Mouse (Mus musculus): Measurements from ENCODE around the gene Smoc1. TPM values are rescaled to one million over a fixed set of nuclear protein-coding genes. Genes with fewer than 3 reads are reported as not detected.
A peak's percentile ranks its signal among the peaks of the same experiment; 100 is the strongest.

Gene Smoc1
- polyA plus RNA-seq, 1 experiment from 2014 or later = 15.5 TPM

- Histone ChIP-seq H3K9ac (replicated peaks) (no peak overlapping the region), H3K27ac (ENCODE audit: low read depth) (peak overlapping the region; percentile 94), H3K4me1 (ENCODE audit: insufficient read depth) (peaks cover 22% of the 10 kb centered on the region), H3K36me3 (replicated peaks; ENCODE audit: insufficient read depth, low read length) (peaks cover 4% of the 10 kb centered on the region; the same call in 1 of the 2 replicates), H3K4me3 (ENCODE audit: low read depth, low read length) (no peak overlapping the region), H3K9me3 (ENCODE audit: low read length) (no peaks in the 10 kb centered on the region), H3K27me3 (ENCODE audit: insufficient read depth, low read length) (no peaks in the 10 kb centered on the region), H3K4me2 (ENCODE audit: low read depth, low read length) (no peak overlapping the region)
- DNase-seq (no peak), ATAC-seq (no peak)
- TF ChIP-seq CTCF (IDR thresholded peaks at IDR 0.05; ENCODE audit: low read depth) = no peak
- TF ChIP-seq EP300 (IDR thresholded peaks at IDR 0.05; ENCODE audit: low read depth) = no peak
- 64% methylated on average over 3 of the region's 3 CpGs for WGBS (ENCODE audit: insufficient replicate concordance)
Observed at GRCm38 (mm10) chr12:81186668-81187067, 160.1 kb downstream of the Smoc1 start.

GRCm38 (mm10) chr12:81188423-81188822 lies 161.8 kb downstream of the Smoc1 start:
- Histone ChIP-seq H3K36me3 (replicated peaks; ENCODE audit: insufficient read depth, low read length) (peaks cover 4% of the 10 kb centered on the region; the same call in 1 of the 2 replicates), H3K9ac (replicated peaks) (no peak overlapping the region), H3K4me3 (ENCODE audit: low read depth, low read length) (no peak overlapping the region), H3K27me3 (ENCODE audit: insufficient read depth, low read length) (no peaks in the 10 kb centered on the region), H3K4me2 (ENCODE audit: low read depth, low read length) (no peak overlapping the region), H3K4me1 (ENCODE audit: insufficient read depth) (peaks cover 22% of the 10 kb centered on the region), H3K27ac (ENCODE audit: low read depth) (peak overlapping the region; percentile 94), H3K9me3 (ENCODE audit: low read length) (no peaks in the 10 kb centered on the region)
- DNase-seq (no peak), ATAC-seq (peak; percentile 79)
- TF ChIP-seq CTCF (IDR thresholded peaks at IDR 0.05; ENCODE audit: low read depth) (no peak), EP300 (IDR thresholded peaks at IDR 0.05; ENCODE audit: low read depth) (peak; percentile 86)
- WGBS (ENCODE audit: insufficient replicate concordance) = 54% methylated on average over 3 of the region's 3 CpGs

- no peak overlapping the region for H3K9ac ChIP-seq (replicated peaks)
- 68% methylated on average over 4 of the region's 4 CpGs for WGBS (ENCODE audit: insufficient replicate concordance)
- no peak for TF ChIP-seq CTCF (IDR thresholded peaks at IDR 0.05; ENCODE audit: low read depth)
- H3K27me3 ChIP-seq (ENCODE audit: insufficient read depth, low read length) = no peaks in the 10 kb centered on the region
- DNase-seq = no peak
- peaks cover 4% of the 10 kb centered on the region; the same call in 1 of the 2 replicates for H3K36me3 ChIP-seq (replicated peaks; ENCODE audit: insufficient read depth, low read length)
- peaks cover 22% of the 10 kb centered on the region for H3K4me1 ChIP-seq (ENCODE audit: insufficient read depth)
- no peak overlapping the region for H3K4me2 ChIP-seq (ENCODE audit: low read depth, low read length)
- peak overlapping the region; percentile 94 for H3K27ac ChIP-seq (ENCODE audit: low read depth)
- no peaks in the 10 kb centered on the region for H3K9me3 ChIP-seq (ENCODE audit: low read length)
- H3K4me3 ChIP-seq (ENCODE audit: low read depth, low read length) = no peak overlapping the region
- peak; percentile 5; the same call in 1 of the 2 replicates for ATAC-seq
Observed at GRCm38 (mm10) chr12:81188996-81189395, 162.4 kb downstream of the Smoc1 start.

- Histone ChIP-seq H3K36me3 (replicated peaks; ENCODE audit: insufficient read depth, low read length) (peaks cover 4% of the 10 kb centered on the region; the same call in 1 of the 2 replicates), H3K9ac (replicated peaks) (no peak overlapping the region), H3K27ac (ENCODE audit: low read depth) (peak overlapping the region; percentile 94), H3K4me2 (ENCODE audit: low read depth, low read length) (no peak overlapping the region), H3K4me1 (ENCODE audit: insufficient read depth) (peaks cover 22% of the 10 kb centered on the region), H3K9me3 (ENCODE audit: low read length) (no peaks in the 10 kb centered on the region), H3K4me3 (ENCODE audit: low read depth, low read length) (no peak overlapping the region), H3K27me3 (ENCODE audit: insufficient read depth, low read length) (no peaks in the 10 kb centered on the region)
- ATAC-seq (peak; percentile 89), DNase-seq (peak; percentile 27)
- WGBS (ENCODE audit: insufficient replicate concordance) = 56% methylated on average over 1 of the region's 1 CpGs
- TF ChIP-seq EP300 (IDR thresholded peaks at IDR 0.05; ENCODE audit: low read depth) (peak; percentile 88), CTCF (IDR thresholded peaks at IDR 0.05; ENCODE audit: low read depth) (no peak)
Observed at GRCm38 (mm10) chr12:81189636-81190035, 163.0 kb downstream of the Smoc1 start.

GRCm38 (mm10) chr12:81193968-81194367 lies 167.4 kb downstream of the Smoc1 start:
- H3K27me3 ChIP-seq (ENCODE audit: insufficient read depth, low read length) = no peaks in the 10 kb centered on the region
- no peak overlapping the region for H3K9ac ChIP-seq (replicated peaks)
- TF ChIP-seq EP300 (IDR thresholded peaks at IDR 0.05; ENCODE audit: low read depth) (no peak), CTCF (IDR thresholded peaks at IDR 0.05; ENCODE audit: low read depth) (no peak)
- ATAC-seq = no peak
- WGBS (ENCODE audit: insufficient replicate concordance) = 61% methylated on average over 2 of the region's 2 CpGs
- peaks cover 10% of the 10 kb centered on the region for H3K4me1 ChIP-seq (ENCODE audit: insufficient read depth)
- no peak overlapping the region for H3K4me3 ChIP-seq (ENCODE audit: low read depth, low read length)
- no peak for DNase-seq
- H3K36me3 ChIP-seq (replicated peaks; ENCODE audit: insufficient read depth, low read length) = no peaks in the 10 kb centered on the region
- H3K4me2 ChIP-seq (ENCODE audit: low read depth, low read length) = no peak overlapping the region
- no peak overlapping the region for H3K27ac ChIP-seq (ENCODE audit: low read depth)
- H3K9me3 ChIP-seq (ENCODE audit: low read length) = no peaks in the 10 kb centered on the region

- Histone ChIP-seq H3K27me3 (ENCODE audit: insufficient read depth, low read length) (no peaks in the 10 kb centered on the region), H3K4me3 (ENCODE audit: low read depth, low read length) (no peak overlapping the region), H3K9me3 (ENCODE audit: low read length) (no peaks in the 10 kb centered on the region), H3K9ac (replicated peaks) (no peak overlapping the region), H3K27ac (ENCODE audit: low read depth) (no peak overlapping the region), H3K36me3 (replicated peaks; ENCODE audit: insufficient read depth, low read length) (no peaks in the 10 kb centered on the region), H3K4me1 (ENCODE audit: insufficient read depth) (no peaks in the 10 kb centered on the region), H3K4me2 (ENCODE audit: low read depth, low read length) (no peak overlapping the region)
- no peak for TF ChIP-seq CTCF (IDR thresholded peaks at IDR 0.05; ENCODE audit: low read depth)
- TF ChIP-seq EP300 (IDR thresholded peaks at IDR 0.05; ENCODE audit: low read depth) = 0 out of 2 replicates have a peak, but pooled peaks have one; percentile 34
- ATAC-seq (no peak), DNase-seq (no peak)
- 50% methylated on average over 5 of the region's 5 CpGs for WGBS (ENCODE audit: insufficient replicate concordance)
Observed at GRCm38 (mm10) chr12:81197468-81198075, 171.0 kb downstream of the Smoc1 start.

All from liver, postnatal 0 days (tissue).